Mouse (Mus musculus) C2C12 (cell line): ENCODE measurements at regions not wholly inside any gene's neighbourhood (a gene's known extent, or its start where the extent isn't known, plus 50 kb on each side); places are given as distances from the start of the nearest gene placed in this dataset.

Experiments
- H3K27me3 ChIP-seq: one replicate; pipeline ENCODE4 v1.6.1; 2011; ENCODE audit not compliant: control insufficient read depth, insufficient read depth, insufficient read length
- H3K36me3 ChIP-seq: one replicate; pipeline ENCODE4 v1.6.1; 2011; ENCODE audit not compliant: control insufficient read depth, insufficient read depth
- H3K4me3 ChIP-seq: one replicate; pipeline ENCODE4 v1.5.1; 2011; ENCODE audit warnings: mild to moderate bottlenecking, control low read depth; ENCODE audit not compliant: poor library complexity, insufficient read depth, severe bottlenecking
- H3K79me2 ChIP-seq: one replicate; pipeline ENCODE4 v1.6.1; 2011; ENCODE audit not compliant: control insufficient read depth, insufficient read depth
- H3K79me3 ChIP-seq: one replicate; pipeline ENCODE4 v1.6.1; 2011; ENCODE audit warnings: low read depth, control low read depth
- H3ac ChIP-seq: one replicate; pipeline ENCODE3; 2011; ENCODE audit warnings: low read depth; ENCODE audit not compliant: control insufficient read depth, insufficient read length
- CEBPB ChIP-seq: IDR thresholded peaks from one replicate; pipeline ENCODE4 v1.6.1; 2011; ENCODE audit warnings: low read depth, mild to moderate bottlenecking, control low read depth, moderate library complexity
- CTCF ChIP-seq: IDR thresholded peaks from one replicate; pipeline ENCODE4 v1.5.1; 2011; ENCODE audit not compliant: control insufficient read depth, insufficient read depth, insufficient read length
- FOSL1 ChIP-seq: IDR thresholded peaks from one replicate; pipeline ENCODE4 v1.8.0; 2011; ENCODE audit warnings: mild to moderate bottlenecking, low read length; ENCODE audit not compliant: poor library complexity, insufficient read depth, severe bottlenecking
- MAX ChIP-seq: IDR thresholded peaks from one replicate; pipeline ENCODE4 v1.6.1; 2011; ENCODE audit warnings: mild to moderate bottlenecking, control low read depth
- MYOD1 ChIP-seq: IDR thresholded peaks from one replicate; pipeline ENCODE4 v1.6.1; 2011; ENCODE audit warnings: low read depth; ENCODE audit not compliant: control insufficient read depth, insufficient read length
- MYOG ChIP-seq: IDR thresholded peaks from one replicate; pipeline ENCODE4 v1.6.1; 2011; ENCODE audit not compliant: control insufficient read depth, insufficient read length; ENCODE audit errors: extremely low read depth
- USF1 ChIP-seq: IDR thresholded peaks from one replicate; pipeline ENCODE4 v1.6.1; 2011; ENCODE audit warnings: low read depth, mild to moderate bottlenecking, control low read depth, moderate library complexity

DNA sequence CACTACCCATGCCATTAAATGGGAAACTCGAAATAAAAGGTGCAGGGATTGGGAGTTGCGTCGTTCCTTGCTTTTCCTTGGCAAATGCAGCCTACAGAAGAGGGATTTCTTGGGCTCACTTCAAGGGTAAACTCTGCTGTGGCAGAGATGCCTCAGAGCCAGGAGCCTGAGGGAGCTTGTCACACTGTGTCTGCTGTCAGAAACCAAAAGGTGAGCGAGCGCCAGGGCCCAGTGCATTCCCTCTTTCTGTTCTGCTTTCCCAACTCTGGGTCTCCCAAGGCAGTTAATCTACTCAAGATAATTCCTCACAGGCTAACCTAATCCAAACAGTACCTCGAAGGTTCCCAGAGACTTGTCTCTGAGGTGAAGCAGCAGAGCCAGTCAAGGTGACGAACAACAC lies 179.5 kb downstream of the Ttc8 start:
- H3ac ChIP-seq: no peak overlapping the region
- H3K36me3 ChIP-seq: no peaks in the 10 kb centered on the region
- H3K79me2 ChIP-seq: no peaks in the 10 kb centered on the region
- no peaks in the 10 kb centered on the region for H3K79me3 ChIP-seq
- TF ChIP-seq CTCF (no peak), USF1 (no peak), CEBPB (no peak), MAX (no peak), FOSL1 (no peak), MYOD1 (no peak), MYOG (no peak)
- H3K4me3 ChIP-seq: no peak overlapping the region
- H3K27me3 ChIP-seq: no peaks in the 10 kb centered on the region

GRCm38 (mm10) chr12:99108616-99109015 lies 188.2 kb downstream of the Ttc8 start:
- Histone ChIP-seq H3K79me2 (no peaks in the 10 kb centered on the region), H3K79me3 (no peaks in the 10 kb centered on the region), H3K4me3 (no peak overlapping the region), H3K27me3 (no peaks in the 10 kb centered on the region), H3K36me3 (no peaks in the 10 kb centered on the region), H3ac (no peak overlapping the region)
- TF ChIP-seq CEBPB (no peak), MYOG (no peak), USF1 (no peak)

DNA sequence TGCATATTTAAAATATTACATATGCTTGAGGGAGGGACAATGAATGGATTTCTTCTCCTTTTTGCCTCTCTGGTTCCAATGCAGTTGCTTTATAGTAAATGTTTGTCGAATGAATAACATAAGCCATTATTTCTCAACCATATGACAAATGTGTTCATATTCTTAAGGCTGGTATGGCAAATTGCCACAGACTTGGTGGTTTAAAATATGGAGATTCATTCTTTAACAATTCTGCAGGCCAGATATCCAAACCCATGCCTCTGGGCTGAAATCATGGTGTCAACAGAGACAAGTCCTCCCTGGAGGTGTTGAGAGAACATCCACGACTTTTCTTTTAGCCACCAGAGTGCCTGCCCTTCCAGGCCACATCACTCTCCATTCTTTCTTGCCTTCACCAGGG lies 193.4 kb downstream of the Ttc8 start:
- Histone ChIP-seq H3K79me2 (no peaks in the 10 kb centered on the region), H3K4me3 (no peak overlapping the region), H3ac (no peak overlapping the region), H3K79me3 (no peaks in the 10 kb centered on the region), H3K36me3 (no peaks in the 10 kb centered on the region), H3K27me3 (no peaks in the 10 kb centered on the region)
- TF ChIP-seq CTCF: no peak

DNA sequence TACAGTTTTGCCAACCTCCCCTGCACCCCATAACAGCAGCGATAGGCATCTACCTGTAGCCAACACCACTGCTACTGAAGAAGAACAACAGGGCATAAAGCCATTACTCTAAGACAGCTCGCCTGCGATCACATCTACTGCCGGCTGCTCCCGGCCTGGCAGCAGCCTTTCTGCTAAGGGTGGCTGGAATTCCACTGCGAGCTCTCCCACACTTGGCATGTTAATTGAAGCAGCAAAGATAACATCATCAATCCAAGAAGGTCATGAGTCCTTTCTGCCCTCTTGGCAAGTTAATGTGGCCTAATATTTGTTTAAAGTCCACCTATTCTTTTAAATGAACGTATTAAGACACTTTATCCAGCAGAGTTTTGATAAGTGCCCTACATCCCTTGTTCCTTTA lies 196.1 kb downstream of the Ttc8 start:
- Histone ChIP-seq H3K79me2 (no peaks in the 10 kb centered on the region), H3K27me3 (no peaks in the 10 kb centered on the region), H3ac (no peak overlapping the region), H3K79me3 (no peaks in the 10 kb centered on the region), H3K36me3 (no peaks in the 10 kb centered on the region), H3K4me3 (no peak overlapping the region)
- TF ChIP-seq FOSL1 (no peak), USF1 (no peak), MAX (no peak), MYOD1 (no peak), CTCF (no peak), CEBPB (no peak), MYOG (no peak)

DNA sequence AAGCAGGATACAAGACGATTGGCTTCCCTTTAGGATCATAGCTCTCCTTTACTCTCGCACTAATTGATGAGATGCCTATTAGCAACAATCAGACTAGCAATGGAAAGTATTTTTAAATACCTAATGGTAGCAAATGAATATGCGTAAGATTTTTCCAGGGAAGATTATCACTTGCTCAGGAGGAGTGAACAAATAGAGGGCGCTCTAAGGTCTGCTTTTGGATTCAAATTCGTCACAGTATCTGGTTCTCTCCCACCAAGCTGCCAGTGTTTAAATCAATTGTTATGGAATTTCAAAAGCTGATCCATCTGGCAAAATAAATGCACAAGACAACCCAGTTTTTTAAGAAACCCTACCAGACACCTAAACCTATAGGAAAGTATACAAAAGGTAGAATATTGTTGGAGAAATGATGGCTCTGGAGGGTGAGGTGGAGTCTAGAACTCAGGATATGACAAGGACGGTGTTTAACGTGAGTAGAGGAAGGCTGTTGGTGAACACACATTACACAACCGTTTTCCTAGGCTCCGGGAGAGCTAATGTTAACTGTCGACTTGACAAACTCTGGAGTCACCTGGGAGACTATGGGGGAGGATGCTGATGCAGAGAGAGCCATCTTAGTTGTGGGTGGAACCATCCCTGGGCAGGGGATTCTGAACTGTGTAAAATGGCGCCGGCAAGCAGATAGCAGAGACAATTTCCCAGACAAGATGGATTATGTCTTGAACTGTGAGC lies 198.2 kb downstream of the Ttc8 start:
- Histone ChIP-seq H3K79me3 (no peaks in the 10 kb centered on the region), H3K4me3 (no peak overlapping the region), H3K36me3 (no peaks in the 10 kb centered on the region), H3K79me2 (no peaks in the 10 kb centered on the region), H3ac (no peak overlapping the region), H3K27me3 (no peaks in the 10 kb centered on the region)
- TF ChIP-seq MAX: no peak
- TF ChIP-seq FOSL1: no peak
- TF ChIP-seq USF1: no peak
- TF ChIP-seq MYOD1: no peak
- TF ChIP-seq CTCF: no peak
- no peak for TF ChIP-seq MYOG
- no peak for TF ChIP-seq CEBPB

- TF ChIP-seq CTCF (no peak), MYOG (no peak), USF1 (no peak), MAX (no peak), CEBPB (no peak), FOSL1 (no peak), MYOD1 (no peak)
- no peaks in the 10 kb centered on the region for H3K27me3 ChIP-seq
Observed at GRCm38 (mm10) chr12:99119966-99120365, 199.6 kb downstream of the Ttc8 start.

More at GRCm38 (mm10) chr12:99119966-99120365, 199.6 kb downstream of the Ttc8 start:
- no peak overlapping the region for H3K4me3 ChIP-seq
- no peak overlapping the region for H3ac ChIP-seq
- H3K79me2 ChIP-seq: no peaks in the 10 kb centered on the region
- H3K36me3 ChIP-seq: no peaks in the 10 kb centered on the region
- H3K79me3 ChIP-seq: no peaks in the 10 kb centered on the region
